Mouse (Mus musculus) cerebellum, adult 9-11 months (tissue): ENCODE data around the gene Sars2.

Experiments used
- DNase-seq: peaks from one replicate; pipeline ENCODE4 v3.0.0; 2022

Sars2 gene

GRCm38 (mm10) chr7:28780857-28781256, 39.1 kb downstream of the Sars2 start:
- DNase-seq: no peak

DNA sequence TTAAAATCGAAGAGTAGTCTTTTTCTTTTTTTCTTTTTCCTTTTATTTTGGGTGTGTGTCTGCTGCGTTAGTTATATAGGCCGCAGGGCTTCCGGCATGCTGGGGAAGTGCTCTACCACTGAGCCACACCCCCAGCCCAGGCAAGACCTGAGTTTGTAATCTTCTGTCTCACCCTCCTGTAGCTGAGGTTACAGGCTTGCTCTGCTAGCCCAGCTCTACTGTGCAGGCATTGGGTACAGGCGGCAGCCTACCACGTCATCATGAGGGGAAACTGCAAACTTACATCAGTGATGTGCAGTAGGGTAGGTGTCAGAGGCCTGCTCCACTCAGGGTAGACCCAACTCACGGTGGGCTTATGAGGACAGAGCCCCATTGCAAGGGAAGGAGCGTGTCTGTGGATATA, 39.5 kb downstream of the Sars2 start:
- DNase-seq: no peak

DNA sequence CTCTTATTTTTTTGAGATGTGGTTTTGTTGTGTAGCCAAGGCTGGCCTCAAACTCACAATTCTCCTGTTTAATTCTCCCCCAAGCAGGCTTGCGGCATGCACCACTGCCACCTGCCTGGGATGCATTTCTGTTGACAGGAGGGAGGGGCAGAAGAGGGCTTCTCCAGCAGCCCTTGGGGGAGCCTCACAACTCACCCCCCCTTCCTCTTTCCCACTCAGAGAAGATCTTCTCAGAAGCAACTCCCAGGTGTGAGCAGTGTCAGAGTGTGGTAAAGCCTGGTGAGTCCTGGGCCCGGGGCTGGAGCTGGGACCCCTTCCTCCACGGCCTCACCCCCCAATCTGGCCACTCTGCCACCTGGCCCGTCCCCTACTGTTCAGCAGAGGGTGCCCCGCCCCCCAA, 43.4 kb downstream of the Sars2 start:
- no peak for DNase-seq

DNA sequence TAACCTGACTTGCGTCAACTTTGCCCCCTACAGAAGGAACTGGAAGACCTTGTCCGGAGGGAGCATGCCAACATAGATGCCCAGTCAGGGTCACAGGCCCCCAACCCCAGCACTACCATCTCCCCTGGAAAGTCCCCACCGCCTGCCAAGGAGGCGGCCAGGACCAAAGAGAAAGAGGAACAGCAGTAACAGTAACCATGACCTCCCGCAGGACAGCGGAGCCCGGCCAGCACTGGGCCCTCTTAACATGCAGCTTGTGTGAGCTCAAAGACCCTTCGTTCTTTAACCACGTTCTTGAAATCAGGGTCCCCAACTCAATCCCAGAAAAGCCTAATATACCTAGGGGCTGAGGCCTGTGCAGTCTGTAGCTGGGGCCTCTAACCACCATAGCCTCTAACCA, 46.1 kb downstream of the Sars2 start:
- DNase-seq: no peak

GRCm38 (mm10) chr7:28788307-28789195, 46.8 kb downstream of the Sars2 start, which contains the start of gene Rinl:
TSS of gene Rinl (plus strand) at chr7:28788969.
- no peak for DNase-seq

GRCm38 (mm10) chr7:28789235-28789634, 47.4 kb downstream of the Sars2 start:
- no peak for DNase-seq

GRCm38 (mm10) chr7:28790066-28790806, 48.4 kb downstream of the Sars2 start:
- no peak for DNase-seq

GRCm38 (mm10) chr7:28791706-28792105, 49.9 kb downstream of the Sars2 start:
- no peak for DNase-seq

GRCm38 (mm10) chr7:28792391-28793185, 50.8 kb downstream of the Sars2 start:
- DNase-seq: no peak

DNA sequence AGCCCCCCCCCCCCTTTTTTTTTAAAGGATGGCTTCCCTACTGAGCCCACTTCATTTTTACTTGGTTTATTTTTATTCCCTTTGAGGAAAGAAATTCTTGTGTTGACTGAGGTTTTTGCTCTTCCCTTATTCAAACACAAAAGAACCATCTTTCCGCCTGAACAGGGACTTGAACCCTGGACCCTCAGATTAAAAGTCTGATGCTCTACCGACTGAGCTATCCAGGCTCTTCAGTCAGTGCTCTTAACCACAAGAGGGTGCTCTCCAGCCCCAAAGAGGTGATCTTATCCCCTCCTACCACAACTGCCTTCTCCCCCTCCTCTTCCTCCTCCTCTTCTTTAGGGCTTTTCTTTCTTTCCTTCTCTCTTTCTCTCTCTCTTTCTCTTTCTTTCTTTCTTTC, 52.0 kb downstream of the Sars2 start:
- DNase-seq: no peak

- no peak for DNase-seq
These were observed 52.7 kb downstream of the Sars2 start for GRCm38 (mm10) chr7:28794496-28794895.

- DNase-seq: no peak
These were observed 54.0 kb downstream of the Sars2 start for GRCm38 (mm10) chr7:28795832-28796231.

GRCm38 (mm10) chr7:28796562-28796975, 54.8 kb downstream of the Sars2 start:
- peak; percentile 87 for DNase-seq

DNA sequence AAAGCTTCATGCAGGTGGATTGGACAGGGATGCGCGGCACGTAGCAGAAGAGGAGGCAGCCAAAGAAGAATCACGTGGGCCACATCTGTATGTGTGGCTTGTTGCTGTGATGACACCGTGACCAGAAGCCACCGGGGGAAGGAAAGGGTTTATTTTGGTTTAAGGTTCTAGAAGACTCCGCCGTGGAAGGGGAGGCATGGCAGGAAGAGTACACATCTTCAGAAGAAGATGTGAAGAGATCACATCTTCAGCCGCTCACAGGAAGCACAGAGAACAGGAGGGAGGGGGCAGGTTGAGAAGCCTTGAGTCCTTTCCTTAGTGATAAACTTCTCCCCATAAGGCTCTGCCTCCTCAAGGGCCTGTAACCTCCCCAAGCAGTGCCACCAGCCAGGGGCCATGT, 58.2 kb downstream of the Sars2 start:
- no peak for DNase-seq

DNA sequence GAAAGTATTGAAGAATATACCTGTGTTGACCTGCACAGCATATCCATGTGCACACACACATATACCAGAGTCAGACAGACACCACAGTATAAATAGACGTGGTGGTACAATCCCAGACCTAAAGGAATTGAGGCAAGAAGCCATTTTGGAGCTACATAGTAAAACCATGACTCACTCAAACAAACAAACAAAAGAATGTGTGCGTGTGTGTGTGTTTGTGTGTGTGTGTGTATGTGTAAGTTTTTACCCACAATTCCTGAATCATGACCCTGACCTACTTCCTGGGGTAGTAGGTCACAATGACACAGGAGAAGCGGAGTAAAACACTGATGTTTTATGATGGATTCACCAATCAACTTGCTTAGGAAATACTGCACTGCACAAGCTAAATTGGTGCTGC, 59.7 kb downstream of the Sars2 start:
- no peak for DNase-seq

DNA sequence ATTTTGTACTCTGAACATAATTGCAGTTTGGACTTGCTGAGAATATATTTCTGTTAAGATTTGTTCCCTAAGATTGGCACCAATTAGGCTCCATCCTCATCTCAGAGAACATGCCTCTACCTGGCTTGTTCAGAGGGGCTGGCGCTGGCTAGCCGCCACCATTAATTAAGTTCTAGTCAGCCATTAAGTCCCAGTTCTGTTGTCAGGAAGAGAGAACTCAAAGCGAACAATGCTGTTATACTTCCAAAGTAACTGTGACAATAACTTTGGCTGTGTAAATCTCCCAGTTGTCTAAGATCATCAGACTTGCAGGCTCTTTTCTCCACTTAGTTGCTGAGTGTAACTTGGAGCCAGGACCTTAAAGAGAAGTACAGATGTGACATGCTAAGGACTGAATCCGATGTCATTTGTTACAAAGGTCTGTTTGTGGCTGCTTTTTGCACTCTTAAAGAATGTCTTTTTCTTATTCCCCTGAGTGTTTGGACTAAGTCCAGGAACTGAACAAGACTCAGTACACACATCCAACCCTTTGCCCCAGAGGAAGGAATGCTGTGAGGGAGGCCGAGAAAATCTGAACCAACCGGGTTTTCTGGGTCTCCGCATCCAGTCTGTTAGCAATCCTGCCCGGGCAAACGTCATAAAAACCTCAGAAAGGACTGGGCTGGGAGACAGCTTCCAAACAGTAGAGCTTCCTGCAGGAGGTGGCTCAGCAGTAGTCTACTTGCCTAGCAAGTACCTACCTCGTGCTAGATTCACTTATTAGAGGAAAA, 60.3 kb downstream of the Sars2 start:
- DNase-seq: no peak

- no peak for DNase-seq
These were observed 61.2 kb downstream of the Sars2 start for GRCm38 (mm10) chr7:28802846-28803588.
